Mouse (Mus musculus): ENCODE measurements around the gene 1700022I11Rik.

DNA sequence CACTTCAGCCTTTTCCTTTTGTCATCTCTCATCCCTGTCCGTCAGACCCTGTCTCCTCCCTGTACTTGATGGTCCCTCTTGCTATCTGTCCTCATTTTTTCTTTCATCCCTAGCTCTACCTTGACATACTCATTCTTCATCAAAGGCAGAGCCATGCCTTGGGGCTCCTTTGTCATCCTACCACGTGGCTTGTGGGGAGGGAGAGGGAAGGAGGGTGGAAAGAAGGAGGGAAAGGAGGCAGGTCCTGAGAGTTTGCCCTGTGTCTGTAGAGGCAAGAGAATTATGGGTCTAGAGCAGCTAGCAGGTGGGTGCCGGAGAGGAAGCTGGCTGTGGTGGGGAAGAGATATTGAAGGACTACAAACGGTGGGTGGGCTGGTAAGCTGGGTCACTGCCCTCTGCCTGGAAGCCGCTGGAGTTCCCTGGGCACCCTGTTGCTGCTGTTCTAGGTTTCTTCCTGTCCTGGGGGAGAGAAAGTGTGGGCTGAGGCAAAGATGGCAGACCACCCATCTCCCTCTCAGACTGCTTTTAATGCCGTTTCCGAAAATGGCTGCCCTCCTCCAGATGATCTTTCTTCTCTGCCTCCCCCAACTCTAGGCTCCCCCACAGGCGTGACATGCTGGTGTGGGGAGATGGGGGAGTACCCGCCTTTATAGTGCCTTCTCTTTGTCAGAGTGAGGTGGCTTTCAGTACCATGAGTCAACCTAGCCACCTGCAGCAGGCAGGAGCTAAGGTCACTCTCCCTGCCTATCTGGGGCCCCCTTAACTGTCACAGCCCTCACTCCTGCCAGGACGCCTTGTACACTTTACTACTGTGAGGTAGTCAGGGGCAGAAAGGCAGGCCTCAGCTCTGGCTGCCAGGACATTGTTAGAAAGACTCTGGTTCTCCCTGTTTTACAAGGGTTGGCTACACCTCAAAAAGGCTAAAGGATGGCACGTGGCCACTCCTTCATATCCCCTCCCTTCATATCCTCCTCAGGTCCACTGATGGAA lies 17.9 kb upstream of the 1700022I11Rik start:
- TF ChIP-seq CTCF (IDR thresholded peaks at IDR 0.05; ENCODE audit: borderline replicate concordance, control insufficient read depth, extremely low read depth, insufficient read depth, low read length, poor library complexity) (no peak), POLR2A (IDR thresholded peaks at IDR 0.05; ENCODE audit: control insufficient read depth, extremely low read depth, insufficient read depth, low read length, poor library complexity) (no peak)
